Mouse (Mus musculus): ENCODE measurements around the gene Col16a1.

Gene Col16a1

GRCm38 (mm10) chr4:130082211-130082610, 34.6 kb downstream of the Col16a1 start:
- DNase-seq (ENCODE audit: low spot score in 2 of 2), result peak in 1 of 2 experiments; percentile 46

DNA sequence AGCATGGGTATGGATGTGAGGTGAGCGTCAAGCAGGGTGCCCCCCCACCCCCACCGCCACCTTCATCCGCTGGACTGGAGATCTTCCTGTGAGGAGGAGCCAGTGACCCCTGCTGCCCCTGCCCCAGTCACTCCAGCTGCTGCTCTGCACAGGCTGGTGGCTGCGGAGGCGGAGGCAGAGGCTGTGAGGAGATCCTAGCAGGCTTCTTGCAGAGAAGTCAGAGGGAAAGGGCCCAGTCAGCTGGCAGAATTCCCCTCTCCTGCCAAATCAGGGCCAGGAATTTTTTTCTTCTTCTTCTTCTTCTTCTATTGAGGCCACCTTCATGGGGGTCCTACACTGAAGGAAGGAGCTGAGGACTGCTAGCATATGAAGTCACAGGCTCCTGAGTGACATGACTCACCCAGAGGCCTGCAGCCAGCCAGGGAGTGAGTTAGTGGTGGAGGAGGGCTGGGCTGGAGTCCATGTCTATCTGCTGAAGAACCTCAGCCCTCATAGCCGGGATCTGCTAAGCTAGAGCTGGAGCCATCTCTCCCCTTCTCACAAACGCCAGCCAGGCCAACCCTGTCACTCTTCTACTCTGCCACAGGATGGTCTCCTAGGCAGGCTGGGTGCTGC, 36.8 kb downstream of the Col16a1 start:
- DNase-seq (ENCODE audit: low spot score in 2 of 2), result no peak

GRCm38 (mm10) chr4:130085246-130085820, 37.7 kb downstream of the Col16a1 start:
- no peak for DNase-seq (ENCODE audit: low spot score in 2 of 2)

- DNase-seq (ENCODE audit: low spot score in 2 of 2), result peak; percentile 97 to 99
Measured at GRCm38 (mm10) chr4:130087293-130087692, 39.7 kb downstream of the Col16a1 start.

- no peak for DNase-seq (ENCODE audit: low spot score in 2 of 2)
Measured at GRCm38 (mm10) chr4:130095137-130095536, 47.5 kb downstream of the Col16a1 start.

DNA sequence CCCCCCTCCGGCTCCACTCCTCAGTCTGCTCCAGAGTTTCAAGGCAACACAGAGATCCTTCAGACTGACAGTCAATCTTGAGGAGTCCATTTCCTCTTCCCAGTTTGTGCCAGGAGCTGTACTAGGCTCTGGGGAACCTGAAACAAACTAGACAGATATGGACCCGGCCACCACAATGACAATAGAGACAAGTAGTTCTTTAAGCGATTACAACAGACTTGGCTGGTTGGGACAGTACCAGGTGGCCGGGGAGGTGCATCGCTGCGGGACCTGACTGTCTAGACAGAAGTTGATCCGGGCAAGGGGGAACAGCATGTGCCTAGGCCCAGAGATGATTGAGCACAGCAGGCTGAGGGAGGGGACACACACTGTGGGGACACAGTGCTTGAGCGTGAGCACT, 53.5 kb downstream of the Col16a1 start:
- peak in 1 of 2 experiments; percentile 50 for DNase-seq (ENCODE audit: low spot score in 2 of 2)

GRCm38 (mm10) chr4:130102111-130102651, 54.5 kb downstream of the Col16a1 start, which contains the start of gene Pef1:
TSS of gene Pef1 (plus strand) at chr4:130102558.
- no peak for DNase-seq (ENCODE audit: low spot score in 2 of 2)

DNA sequence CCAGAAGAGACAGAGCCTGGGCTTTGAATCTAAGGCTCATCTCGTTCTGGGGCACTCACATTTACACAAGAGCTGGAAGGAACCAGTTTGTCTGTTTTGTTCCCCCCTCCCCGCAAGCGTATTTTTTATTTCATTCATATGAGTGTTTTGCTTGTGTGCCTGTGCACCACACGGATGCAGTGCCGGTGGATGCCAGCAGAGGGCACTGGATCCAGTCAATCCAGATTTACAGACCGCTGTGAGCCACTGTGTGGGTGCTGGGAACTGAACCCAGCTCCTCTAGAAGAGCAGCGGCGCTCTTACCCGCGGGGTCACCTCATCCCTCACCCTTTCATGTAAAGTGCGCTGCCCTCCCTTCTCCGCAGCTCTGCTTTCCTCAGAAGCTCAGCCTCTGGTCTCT, 56.0 kb downstream of the Col16a1 start:
- no peak for DNase-seq (ENCODE audit: low spot score in 2 of 2)

GRCm38 (mm10) chr4:130104584-130104983, 56.9 kb downstream of the Col16a1 start:
- DNase-seq (ENCODE audit: low spot score in 2 of 2), result no peak

DNA sequence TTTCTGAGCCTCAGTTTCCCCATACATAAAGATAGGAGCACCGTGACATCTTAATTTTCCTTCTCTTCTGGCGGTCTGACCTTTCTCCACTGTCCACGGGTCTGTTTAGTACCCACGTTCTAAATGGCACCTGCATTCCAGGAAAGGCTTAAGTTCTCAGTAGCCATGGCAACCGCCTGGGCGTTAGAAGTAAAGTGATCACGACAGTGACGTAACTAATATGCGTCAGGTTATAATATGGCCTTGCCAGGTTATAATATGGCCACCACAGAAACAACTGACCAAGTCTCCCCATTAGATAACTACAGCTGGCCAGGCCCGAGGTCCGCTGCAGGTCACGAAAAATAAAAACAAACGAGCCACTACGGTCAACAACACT, 59.4 kb downstream of the Col16a1 start:
- DNase-seq (ENCODE audit: low spot score in 2 of 2), result no peak

DNA sequence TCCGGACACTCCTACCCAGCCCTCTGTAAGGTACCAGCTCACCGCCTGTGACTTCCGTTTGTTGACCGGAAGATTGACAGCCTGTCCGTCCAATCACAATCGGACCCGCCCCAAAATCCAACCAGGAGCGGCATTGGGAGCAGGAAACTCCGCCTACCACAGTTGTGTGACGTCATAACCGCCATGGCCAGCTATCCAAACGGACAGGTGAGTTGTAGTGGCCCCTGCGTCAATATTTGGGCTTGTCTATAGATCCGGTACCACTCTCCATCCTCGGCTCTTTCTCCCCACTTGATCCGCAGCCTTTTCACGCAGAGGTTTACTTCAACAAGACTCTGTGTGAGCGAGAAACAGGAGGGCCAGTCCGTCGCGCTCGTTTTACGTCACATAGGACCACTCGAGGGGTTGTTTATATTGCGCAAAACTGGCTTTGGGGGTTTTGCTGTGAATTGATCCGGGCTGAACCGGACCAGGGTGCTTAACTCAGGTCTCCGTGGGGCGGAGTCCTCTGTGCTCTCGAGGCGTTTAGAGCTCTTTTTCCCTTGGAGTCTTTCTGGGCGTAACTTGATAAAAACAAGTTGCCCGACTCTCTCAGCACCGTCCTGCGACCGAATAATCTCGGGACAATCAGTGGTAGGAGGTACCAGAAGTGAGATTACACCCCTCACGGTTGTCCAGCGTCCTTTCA, 59.9 kb downstream of the Col16a1 start:
- DNase-seq (ENCODE audit: low spot score in 2 of 2), result peak; percentile 100

DNA sequence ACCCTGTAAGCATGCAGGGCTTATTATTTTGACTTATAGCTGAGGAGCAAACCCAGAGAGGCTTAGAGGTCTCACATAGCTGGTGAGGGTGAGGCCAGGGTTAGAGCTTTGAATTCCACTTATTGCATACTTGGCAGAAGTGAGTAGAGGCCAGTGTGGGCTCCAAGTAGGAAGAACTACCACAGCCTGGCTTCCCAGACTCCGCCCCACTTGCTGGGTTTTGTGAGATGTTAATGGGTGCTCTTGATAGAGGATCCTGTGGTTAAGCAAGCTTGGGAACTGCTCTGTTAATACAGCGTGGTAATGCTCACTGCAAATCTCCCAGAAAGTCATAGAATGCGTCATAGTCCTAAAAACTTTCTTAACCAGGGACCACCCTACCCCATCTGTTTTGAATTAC, 61.3 kb downstream of the Col16a1 start:
- DNase-seq (ENCODE audit: low spot score in 2 of 2), result no peak

DNA sequence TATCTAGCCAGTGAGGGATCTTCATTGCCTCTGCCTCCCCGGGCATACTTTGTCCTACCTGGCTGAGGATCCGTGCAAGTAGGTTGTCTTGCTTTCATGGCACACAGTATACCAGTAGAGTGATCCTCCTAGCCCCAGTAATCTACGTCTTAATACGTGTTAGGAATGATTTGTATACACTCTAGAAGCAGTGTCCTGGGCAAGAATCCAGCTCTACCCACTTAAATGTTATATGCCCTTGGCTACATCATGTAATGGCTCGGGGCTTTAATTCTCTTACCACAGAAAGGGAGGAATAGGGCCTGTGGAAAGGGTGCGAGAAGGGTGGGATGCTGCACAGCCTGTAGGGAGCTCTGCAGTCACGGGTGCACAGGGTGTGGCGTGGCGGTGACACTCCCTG, 62.0 kb downstream of the Col16a1 start:
- DNase-seq (ENCODE audit: low spot score in 2 of 2), result no peak

- DNase-seq (ENCODE audit: low spot score in 2 of 2), result no peak
Measured at GRCm38 (mm10) chr4:130110091-130110490, 62.5 kb downstream of the Col16a1 start.

GRCm38 (mm10) chr4:130112299-130112698, 64.7 kb downstream of the Col16a1 start:
- no peak for DNase-seq (ENCODE audit: low spot score in 2 of 2)

- DNase-seq (ENCODE audit: low spot score in 2 of 2), result no peak
Measured at GRCm38 (mm10) chr4:130112732-130113131, 65.1 kb downstream of the Col16a1 start.

DNA sequence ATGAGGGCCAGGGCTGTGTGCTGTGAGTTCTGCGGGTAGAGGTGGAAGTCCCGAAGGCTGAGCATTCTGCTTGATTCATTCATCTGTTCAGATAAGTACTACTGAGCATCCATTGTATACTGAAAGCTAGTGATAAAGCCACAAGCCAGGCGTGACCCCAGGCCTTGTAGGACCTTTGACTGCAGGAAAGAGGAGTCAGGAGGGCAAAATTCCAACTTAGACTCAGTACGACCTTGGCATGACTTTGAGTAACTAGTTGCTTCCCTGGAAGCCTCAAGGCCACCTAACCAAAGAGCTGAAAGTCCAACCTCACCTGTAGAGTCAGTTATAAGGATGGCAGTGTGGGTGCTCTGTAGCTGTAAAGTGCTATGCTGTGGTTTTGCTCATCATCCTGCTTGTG, 73.1 kb downstream of the Col16a1 start:
- no peak for DNase-seq (ENCODE audit: low spot score in 2 of 2)

GRCm38 (mm10) chr4:130121560-130121959, 73.9 kb downstream of the Col16a1 start:
- DNase-seq (ENCODE audit: low spot score in 2 of 2), result no peak

GRCm38 (mm10) chr4:130123020-130123419, 75.4 kb downstream of the Col16a1 start:
- DNase-seq (ENCODE audit: low spot score in 2 of 2), result no peak

DNA sequence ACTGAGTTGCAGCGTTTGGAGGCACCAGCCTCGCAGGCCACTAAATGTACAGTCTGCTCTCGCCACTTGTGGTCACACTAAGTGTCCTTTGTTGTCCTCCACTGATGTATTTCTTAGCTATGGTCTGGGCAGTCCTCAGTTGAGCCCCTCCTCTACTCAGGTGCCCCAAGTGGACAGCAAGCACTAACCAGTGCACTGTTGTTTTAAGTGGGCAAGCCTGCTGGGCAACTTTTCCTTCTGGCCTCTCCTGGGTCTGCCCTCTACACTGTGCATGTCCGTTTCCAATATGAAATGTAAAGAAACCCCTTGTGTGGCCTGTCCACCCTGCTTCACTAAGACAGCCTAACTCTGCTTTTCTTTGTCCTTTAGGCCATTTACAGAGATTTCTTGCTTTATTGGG, 76.5 kb downstream of the Col16a1 start:
- no peak for DNase-seq (ENCODE audit: low spot score in 2 of 2)

DNA sequence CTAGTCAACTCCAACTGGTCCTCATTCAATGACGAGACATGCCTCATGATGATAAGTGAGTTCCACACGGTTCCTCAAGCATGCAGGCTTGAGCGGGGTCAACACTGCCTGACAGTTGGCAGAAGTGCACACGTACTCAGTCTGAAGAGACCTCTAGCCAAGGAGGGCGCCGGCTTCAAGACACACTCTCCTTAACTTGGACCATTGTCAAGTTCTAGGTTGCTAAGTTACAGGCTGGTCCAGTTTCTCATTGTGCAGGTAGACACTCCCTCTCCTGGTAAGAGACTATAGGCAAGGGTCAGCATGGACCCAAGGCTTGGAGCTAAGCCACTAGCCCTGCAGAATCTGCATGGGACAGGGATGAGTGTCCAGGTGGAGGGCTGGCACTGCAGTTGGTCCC, 77.5 kb downstream of the Col16a1 start:
- no peak for DNase-seq (ENCODE audit: low spot score in 2 of 2)

DNA sequence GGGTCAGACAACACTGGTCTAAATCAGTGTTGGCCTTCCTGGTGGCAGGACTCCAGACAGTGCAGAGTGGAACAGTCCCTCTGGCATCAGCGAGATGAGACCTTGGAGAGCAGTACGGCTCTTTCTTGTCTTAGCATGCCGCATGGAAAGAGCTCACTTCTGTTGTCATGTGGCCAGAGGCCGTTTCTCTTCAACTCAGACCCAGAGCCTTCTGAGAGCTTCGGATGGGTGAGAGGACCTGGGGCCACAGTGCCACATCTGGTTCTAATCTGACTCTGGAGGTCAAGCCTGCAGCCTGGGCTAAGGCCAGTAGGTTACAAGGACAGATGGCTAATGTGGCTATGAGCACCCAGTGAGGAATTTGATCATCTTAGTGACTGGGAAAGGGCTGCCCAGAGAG, 78.3 kb downstream of the Col16a1 start:
- DNase-seq (ENCODE audit: low spot score in 2 of 2), result no peak

DNA sequence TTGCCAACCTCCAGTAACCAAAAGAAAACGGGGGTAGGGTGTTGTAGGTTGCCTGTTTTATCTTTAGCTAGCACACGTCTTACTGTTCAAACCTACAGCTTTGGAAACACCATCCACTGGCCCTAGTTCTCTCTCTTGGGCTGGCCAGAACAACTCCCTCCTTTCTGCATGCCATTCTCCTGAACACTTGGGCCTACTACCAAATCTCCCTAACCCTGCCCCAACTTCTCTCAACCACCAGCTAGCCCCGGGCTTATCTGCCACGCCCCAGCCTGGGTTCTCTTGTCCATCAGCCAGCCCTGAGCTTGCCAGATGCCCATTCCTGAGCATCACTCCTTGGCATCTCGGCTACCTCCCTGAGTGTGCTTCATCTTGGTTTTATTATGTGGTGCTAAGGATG, 81.3 kb downstream of the Col16a1 start:
- no peak for DNase-seq (ENCODE audit: low spot score in 2 of 2)

All from cerebellum, postnatal 4 days (tissue).